Mouse (Mus musculus) heart, postnatal 10 days (tissue): ENCODE data around the gene Ncoa7. TPM values are rescaled to one million over a fixed set of nuclear protein-coding genes. Genes with fewer than 3 reads are reported as not detected.
A peak's percentile ranks its signal among the peaks of the same experiment; 100 is the strongest.

ENCODE experiments used
- DNase-seq, 2 experiments: peaks; one replicate each; pipeline ENCODE4 v3.0.0; 2021
- intact Hi-C: fragments of 180-260 bp; cut with DNase I; formaldehyde crosslinking; loops from one replicate; pipeline ENCODE4 v1.15.1; 2025
- total RNA-seq, 2 experiments: library from RNA; stranded (reverse); gene quantifications; 2 replicates each; pipeline ENCODE4 v1.2.3; 2021

Ncoa7 gene
- total RNA-seq, 2 experiments from 2014 or later, result 7.3 to 8.4 TPM

- intact Hi-C loops, result loop anchor here (10.0 kb wide), 1 partner anchor 702 kb away; the partner anchor contains the start of gene Hddc2
- DNase-seq, result no peak
These were observed 190.1 kb downstream of the Ncoa7 start for GRCm38 (mm10) chr10:30613039-30613438.

- intact Hi-C loops, result loop anchor here (10.0 kb wide), 1 partner anchor 705 kb away; the partner anchor contains the start of gene Hddc2
- no peak for DNase-seq
These were observed 193.5 kb downstream of the Ncoa7 start for GRCm38 (mm10) chr10:30609614-30610013.

GRCm38 (mm10) chr10:30608109-30608508 lies 195.0 kb downstream of the Ncoa7 start:
- intact Hi-C loops, result no loop called here
- no peak for DNase-seq

- peak; percentile 94 for DNase-seq
- intact Hi-C loops, result loop anchor here (1.0 to 5.0 kb wide), 2 partner anchors 18 to 212 kb away; no protein-coding TSS in a partner anchor
These were observed 202.6 kb downstream of the Ncoa7 start, which contains the start of gene Trmt11 for GRCm38 (mm10) chr10:30600542-30600966. TSS of gene Trmt11 (minus strand) at chr10:30600749.

- DNase-seq, result no peak
- intact Hi-C loops, result loop anchor here (1.0 to 5.0 kb wide), 2 partner anchors 18 to 212 kb away; no protein-coding TSS in a partner anchor
These were observed 203.0 kb downstream of the Ncoa7 start for GRCm38 (mm10) chr10:30600094-30600534.

GRCm38 (mm10) chr10:30587037-30587436 lies 216.1 kb downstream of the Ncoa7 start:
- no peak for DNase-seq
- intact Hi-C loops, result loop anchor here (10.0 kb wide), 1 partner anchor 1052 kb away; the partner anchor contains the start of gene Rspo3

- DNase-seq, result no peak
- intact Hi-C loops, result loop anchor here (10.0 kb wide), 1 partner anchor 1051 kb away; the partner anchor contains the start of gene Rspo3
These were observed 217.4 kb downstream of the Ncoa7 start for GRCm38 (mm10) chr10:30585691-30586090.

Other genes starting within 250 kb of the Ncoa7 start
- 1 to 10 TPM; 6.0 to 6.3 TPM for gene Trmt11, start 202.6 kb downstream of the Ncoa7 start, total RNA-seq
- gene Hint3, start 173.7 kb downstream of the Ncoa7 start, total RNA-seq, result 10 to 100 TPM; 51.6 to 52.4 TPM
- 1 to 10 TPM; 7.1 to 7.7 TPM for gene Hey2, start 39.5 kb upstream of the Ncoa7 start, total RNA-seq